Mouse (Mus musculus) frontal cortex, postnatal 14 days (tissue): ENCODE data around the gene Pxylp1.

Experiments
- DNase-seq, 2 experiments: peaks; one replicate each; pipeline ENCODE4 v3.0.0; 2022; ENCODE audit warnings: low spot score in 2 of 2

Pxylp1 gene

DNA sequence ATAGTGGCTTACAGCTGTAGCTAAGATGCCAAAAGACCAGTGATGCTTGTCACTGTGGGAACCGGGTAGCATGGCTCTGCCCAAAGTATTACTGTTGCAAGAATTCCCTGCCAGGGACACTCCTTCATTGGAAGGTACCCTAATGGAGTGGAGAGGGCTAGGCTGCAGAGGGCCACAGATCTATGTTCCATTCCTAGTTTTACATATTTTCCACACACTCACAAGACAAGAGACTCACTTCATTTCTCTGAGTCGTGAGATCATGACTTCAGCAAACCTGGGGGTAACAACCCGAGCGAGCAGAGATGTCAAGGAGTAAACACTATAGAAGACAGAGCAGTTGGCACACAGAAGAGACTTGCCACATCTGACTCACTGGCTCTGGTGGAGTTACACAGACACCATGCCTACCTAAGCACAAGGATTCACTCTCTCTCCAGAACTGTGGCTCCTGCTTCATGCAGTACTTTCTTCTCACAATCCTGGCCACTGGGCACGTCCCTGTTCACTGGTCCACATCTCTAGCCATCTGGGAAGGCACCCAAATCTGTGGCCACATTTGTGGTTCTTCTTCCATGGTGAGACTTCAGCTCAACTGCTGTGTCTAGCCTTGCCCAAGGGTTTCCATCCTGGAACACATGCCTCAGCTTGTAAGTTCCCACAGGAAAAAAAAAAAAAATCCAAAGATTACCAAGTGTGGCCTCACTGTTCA is 31.9 kb downstream of the Pxylp1 start:
- DNase-seq, result no peak

DNA sequence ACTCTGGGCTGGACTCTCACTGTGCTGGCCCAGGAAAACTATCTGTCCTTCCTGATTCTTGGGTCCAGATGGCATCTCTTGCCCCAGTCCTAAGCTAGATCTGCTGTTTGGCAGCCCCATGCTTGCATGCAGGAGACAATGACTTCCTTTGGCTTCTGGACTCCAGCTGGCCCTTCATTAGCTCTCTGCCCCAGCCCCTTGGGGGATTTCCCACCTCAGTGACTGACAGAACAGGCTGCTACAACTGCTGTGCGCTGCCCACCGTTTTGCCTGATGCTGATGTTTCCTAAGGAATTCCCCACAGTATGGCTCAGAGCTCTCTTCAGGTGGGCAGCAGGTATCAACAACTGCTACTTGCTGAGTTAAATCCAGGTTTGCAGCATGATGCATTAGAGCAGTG is 33.4 kb downstream of the Pxylp1 start:
- DNase-seq, result no peak

DNA sequence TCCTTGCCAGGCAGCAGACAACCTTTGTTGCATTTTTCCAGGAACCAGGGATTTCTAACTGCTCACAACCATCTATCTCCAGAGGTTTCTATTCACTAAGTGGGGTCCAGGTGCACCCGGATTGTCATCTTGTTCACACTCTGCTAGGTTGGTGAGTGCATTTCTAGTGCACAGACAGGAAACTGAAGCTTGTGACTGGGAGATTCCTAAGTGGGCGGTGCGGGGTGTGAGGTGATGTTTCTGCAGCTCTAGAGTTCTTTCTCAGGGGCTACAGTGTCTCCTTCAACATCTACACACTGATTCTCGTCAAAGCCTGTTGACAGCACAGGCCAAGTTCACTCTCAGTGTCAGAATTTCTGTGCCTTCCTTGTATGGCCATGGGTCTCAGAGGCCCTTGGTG is 34.6 kb downstream of the Pxylp1 start:
- no peak for DNase-seq

DNA sequence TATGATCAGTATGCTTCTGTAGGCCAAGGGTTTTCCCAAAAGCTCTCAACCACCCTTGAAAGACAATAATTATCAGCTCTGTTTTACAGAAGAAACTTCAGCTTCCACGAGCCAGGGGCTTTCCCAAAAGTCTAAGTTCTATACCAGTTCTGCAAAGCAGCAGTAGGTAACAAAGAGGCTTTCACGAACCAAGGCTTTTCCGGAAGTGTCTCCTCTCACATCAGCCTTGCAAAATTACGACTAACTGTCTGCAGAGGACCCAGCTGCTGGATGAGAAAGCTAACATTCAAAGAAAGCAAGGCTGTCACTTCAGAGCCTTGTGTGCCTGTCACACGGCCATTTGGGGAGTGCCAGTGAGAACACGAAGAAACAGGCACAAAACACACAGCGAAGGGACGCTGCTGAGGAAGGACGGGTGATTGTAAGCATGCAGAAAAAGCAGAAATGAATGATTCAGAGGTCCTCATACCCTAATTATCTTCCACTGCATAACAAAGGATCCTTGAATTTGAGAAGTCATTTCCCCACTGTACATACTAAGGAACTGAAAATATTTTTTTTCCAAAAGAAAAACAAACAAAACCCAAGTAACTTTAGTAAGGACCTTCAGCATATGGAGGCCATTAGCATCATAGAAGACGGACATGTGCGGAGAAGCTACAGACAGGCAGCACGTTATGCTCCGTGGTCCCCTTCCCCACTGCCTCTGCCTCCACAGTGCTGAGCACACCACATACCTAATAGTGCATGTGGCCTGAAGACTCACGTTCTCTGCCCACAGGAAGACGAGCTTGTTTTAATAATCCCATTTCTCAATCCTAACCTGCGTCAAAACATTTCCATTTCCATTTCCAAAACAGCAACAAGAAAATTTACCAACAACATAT is 38.9 kb downstream of the Pxylp1 start:
- no peak for DNase-seq

DNA sequence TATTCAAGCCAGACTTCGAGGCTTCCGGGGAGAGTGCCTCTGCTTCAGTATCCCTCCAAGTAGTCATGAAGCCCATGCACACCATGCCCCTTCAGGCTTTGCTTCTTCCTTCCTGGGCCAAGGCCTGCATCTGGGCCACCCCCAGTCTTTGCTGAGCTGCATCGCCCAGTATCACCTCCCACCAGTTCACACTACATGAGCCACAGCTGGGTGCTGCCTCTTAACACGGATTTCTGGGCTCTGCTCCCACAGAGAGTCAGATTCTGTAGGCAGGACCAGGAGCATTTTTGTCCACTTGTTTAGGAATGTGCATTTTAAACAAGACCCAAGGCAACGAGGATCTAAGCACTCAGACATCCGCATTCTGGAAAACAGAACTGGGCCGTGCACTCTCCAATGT is 40.8 kb downstream of the Pxylp1 start:
- DNase-seq, result peak in 1 of 2 experiments; percentile 44

DNA sequence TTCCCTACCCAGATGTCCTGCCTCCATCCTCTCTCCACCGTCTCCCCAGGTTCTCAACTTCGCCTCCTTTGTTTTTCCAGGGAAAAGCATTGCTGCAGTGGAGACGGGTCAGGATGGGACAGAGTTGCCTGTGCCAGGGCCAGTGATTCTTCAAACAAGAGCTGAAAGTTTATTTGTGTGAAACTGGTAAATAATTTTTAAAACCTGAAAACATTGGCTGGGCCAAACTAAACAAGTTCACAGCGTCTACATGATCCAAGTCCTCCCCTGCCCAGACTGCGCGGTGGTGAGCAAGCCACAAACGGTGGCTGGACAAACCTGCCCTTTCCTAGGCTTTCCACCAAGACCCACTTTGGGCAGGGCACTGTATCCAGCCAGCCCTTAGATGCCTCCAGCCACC is 41.4 kb downstream of the Pxylp1 start:
- no peak for DNase-seq

DNA sequence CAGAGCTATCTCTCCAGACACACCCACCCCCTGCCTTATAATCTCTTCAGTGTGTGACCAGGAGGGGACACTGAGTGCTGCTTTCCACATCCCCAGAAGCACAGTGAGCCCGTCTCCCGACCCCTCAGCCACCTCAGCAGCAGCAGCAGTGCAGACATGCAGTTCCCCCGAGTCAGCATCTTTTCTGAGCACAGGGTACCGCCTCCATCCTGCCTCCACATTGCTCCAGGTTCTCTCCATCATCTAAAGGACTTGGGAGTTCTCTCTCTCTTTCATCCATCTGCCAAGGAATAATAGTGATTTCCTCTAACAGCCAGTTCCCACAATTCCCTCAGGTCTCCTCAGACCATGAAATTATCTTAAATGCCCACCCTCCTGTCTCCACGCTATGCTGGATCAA is 43.5 kb downstream of the Pxylp1 start:
- no peak for DNase-seq

DNA sequence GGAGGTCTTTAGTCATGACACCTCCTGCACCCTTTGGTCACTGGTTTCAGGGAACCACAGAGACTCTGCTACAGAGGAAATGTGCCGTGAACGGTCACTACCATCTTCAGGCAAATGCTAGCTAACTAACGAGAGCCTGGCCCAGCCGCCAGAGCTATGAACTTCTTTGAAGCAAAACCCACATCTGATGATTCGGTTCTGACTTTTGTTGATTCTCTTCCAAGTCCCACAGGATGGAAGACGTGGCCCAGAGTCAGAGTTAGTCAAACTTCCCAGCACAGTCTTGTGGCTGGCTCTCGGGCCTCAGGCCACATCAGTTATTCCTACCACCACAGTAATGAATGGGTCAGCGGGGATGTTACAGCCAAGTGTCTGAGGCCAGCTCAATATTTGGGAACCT is 46.1 kb downstream of the Pxylp1 start:
- no peak for DNase-seq

DNA sequence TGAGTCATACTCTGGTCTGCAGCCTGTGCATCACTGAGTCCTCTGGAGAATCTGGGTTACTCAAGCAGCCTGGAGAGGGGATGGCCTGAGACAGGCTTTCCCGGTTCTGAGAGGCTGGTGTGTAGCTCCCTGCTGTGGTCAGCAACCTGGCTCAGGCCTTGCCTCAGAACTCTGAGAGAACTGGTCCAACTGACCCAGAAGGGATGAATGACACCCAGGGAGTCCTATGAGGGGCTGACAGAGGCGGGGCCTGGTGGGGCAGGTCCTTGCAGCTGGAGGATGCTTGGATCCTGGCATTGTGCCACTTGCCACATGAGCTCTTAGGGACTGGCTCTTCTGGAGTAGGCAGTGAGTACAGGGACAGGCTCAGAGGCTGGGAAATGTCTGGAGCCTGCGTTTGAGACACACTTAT is 47.7 kb downstream of the Pxylp1 start:
- DNase-seq, result peak in 1 of 2 experiments; percentile 54

DNA sequence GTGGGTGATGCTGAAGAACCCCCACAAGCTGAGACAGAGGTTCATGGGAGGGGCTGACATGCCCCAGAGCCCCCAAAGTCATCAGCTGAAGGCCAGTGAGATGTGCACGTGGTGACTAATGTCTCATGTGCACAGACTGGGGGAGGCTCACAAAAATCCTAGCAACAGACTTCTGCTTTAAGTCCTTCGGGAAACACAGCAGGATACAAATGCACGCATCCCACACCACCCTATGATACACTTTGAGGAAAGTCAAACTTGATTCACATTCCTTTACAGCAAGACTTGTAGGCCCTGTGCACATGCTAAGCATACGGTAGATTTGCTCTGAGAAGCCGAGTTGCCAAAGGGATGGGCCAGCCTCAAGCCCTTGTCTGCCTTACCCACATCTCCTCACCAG is 53.1 kb downstream of the Pxylp1 start:
- no peak for DNase-seq

DNA sequence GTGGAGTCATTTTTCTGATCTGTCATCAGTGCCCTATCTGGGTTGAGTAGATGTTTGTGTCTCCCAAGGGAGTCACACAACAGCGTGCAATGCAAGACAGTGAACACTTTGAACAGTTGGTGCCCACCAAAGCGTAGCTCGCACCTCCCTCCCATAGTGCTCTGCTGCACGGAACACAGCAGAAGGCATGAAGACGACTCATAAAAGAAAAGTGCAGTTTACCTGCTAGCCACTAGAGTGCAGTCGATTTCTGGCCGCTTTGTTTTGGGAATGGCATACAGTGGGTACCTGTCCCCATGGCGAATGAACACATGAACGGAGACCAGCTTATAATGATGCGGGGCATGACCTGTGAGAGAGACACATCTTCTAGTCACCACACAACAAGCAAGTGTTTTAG is 53.6 kb downstream of the Pxylp1 start:
- no peak for DNase-seq

DNA sequence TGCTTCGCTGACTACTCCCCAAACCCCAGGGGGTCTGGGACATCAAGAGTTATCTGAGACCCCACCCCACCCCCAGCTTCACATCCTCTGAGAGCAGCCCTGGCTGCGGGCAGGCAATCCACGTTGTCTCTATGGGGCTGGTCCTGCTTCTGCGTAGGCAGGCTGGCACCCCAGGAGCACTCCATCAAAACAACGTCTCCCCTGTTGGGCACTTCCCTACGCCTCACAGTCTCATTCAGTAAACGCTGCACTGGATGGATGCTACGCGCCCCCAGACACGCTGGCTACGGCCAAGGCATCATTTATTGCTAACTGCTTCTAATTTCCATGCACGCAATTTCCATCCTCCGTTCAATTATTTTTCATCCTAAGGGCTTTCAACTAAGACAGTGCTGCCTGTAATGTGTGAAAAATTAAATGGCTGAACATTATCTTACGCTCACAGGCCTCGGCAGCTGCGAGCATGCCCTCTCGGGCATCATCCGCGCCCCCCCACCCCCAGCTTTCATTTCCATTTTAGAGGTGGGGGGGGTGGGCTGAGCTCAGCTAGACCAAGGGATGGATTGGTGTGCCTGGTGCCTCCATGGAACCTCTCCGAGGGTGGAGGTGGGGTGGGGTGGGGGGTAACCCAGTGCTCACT is 54.6 kb downstream of the Pxylp1 start:
- no peak for DNase-seq

DNA sequence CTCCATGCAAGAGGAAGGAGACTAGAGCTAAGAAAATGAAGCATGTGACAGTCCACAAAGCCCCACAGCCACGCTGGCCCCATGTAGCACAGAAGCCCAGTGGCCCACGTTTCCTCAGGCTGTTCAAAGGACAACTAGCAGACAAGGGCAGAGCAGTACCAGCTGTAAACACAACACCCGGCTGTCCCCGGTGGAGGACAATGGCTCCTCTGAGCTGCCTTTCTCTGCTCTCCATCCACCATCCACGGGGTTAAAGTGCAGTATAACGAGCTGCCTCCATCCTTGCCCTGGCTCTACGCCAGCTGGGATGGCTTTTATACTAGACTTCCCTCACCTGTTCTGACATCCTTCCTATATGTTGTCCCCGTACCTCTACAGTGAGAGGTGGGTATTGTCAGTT is 55.5 kb downstream of the Pxylp1 start:
- DNase-seq, result no peak

DNA sequence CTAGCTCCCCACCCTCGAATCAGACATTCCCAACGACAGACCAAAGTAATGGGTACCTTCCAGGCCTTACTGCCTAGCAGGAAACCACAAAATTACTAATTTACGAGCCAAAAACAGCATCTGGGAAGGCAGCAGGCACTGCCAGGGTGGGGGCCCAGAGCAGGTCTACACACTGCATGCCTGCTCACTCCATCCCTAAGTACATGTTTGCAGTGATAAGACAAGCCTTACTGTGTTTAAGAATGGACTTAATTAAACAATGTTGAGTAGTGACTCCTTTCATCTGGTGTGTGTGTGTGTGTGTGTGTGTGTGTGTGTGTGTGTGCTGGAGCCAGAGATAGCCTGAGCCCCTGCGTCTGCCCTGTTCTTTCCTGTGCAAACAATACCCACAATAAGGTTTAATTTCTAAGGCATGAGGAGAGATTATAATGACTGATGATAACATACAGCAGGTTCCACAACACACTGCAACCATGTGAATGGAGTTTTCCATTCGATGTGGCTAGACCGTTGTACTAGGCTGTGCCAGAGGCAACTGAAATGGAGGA is 57.0 kb downstream of the Pxylp1 start:
- DNase-seq, result no peak

DNA sequence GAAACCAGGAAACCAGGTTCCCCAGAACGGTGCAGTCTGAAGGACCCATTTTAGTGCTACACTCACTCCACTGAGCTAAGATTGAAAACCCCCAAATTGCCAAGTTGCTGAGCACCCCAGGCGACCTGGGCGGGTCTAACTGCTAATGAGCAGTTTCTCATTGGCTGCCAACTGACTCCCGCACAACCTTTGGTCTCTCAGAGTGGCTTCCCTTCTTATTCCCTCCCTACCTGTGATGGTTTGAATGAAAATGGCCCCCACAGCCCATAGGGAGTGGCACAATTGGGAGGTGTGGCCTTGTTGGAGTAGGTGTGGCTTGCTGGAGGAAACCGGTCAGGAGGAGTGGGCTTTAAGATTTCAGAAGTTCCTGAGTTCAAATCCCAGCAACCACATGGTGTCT is 58.9 kb downstream of the Pxylp1 start:
- no peak for DNase-seq

DNA sequence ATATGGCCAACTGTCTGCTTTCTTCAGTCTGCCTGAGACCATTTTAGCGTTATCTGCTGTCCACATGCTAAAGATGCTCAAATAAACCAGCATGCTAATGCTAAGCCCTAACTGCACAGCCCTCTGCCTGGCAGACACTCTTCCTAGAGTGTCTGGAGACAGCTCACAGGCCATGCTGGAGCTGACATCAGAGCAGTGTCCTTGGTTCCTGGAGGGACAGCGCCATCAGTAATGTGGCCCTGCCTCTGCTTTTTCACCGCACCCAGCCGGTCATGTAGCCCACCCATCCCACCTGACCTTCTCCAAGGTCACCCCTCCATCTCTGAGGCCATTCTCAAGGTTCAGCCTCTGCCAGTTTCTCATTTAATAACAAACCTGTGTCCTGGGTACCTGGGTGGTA is 60.0 kb downstream of the Pxylp1 start:
- no peak for DNase-seq

DNA sequence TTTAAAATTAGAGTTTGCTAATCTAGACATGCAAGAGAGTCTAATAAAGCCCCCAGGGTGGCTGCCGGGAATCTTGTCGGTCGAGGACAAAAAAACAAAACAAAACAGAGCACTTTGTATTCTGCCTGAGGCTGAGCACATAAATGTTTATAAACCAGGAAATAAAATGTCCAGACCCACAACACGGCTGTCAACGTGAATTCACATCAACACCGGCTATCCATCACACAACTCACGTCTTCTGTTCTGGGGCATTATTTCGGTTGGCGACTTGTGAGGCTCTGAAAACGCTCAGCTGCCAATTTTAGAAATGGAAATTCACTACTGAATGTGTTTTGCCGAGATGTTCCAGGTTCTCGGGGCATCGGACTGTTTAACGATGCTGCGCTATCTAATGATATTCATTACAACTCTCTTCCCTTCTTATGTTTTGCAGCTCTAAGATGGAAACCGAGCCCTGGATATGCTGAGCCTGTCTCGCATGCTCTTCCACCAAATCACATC is 61.6 kb downstream of the Pxylp1 start:
- DNase-seq, result no peak

DNA sequence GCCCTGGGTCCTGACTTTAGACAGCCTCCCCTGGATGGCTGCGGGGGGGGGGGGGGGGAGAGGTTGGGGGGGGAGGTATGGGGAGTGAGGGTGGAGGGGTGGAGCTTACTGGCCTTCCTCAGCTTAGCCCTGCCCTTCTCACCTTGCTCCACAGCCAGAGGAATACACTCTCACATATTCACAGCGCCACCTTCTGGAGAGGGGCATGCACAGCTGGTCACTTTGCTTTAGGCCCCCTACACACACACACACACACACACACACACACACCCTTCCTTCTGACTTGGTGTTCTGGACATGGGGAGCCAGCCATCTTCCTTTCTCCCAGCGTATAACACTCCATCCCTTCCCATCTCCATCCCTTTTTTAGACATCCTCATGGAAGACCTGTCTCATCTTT is 62.8 kb downstream of the Pxylp1 start:
- DNase-seq, result no peak

DNA sequence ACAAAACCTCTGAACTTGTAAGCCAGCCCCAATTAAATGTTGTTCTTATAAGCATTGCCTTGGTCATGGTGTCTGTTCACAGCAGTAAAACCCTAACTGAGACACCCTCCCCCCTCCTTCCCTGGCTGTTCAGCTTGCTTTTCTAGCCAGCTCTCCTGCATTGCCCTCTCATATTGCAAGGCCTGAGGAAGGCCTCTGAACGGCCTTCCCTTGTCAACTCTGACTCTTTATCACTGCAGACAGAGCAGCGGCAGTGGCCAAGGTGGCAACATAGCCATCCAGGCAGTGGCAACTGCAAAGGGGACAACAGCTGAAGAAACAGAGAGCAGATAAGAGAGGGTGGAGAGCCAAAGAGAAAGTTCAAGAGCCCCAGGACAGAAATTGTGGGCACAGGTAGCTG is 64.4 kb downstream of the Pxylp1 start:
- DNase-seq, result no peak

DNA sequence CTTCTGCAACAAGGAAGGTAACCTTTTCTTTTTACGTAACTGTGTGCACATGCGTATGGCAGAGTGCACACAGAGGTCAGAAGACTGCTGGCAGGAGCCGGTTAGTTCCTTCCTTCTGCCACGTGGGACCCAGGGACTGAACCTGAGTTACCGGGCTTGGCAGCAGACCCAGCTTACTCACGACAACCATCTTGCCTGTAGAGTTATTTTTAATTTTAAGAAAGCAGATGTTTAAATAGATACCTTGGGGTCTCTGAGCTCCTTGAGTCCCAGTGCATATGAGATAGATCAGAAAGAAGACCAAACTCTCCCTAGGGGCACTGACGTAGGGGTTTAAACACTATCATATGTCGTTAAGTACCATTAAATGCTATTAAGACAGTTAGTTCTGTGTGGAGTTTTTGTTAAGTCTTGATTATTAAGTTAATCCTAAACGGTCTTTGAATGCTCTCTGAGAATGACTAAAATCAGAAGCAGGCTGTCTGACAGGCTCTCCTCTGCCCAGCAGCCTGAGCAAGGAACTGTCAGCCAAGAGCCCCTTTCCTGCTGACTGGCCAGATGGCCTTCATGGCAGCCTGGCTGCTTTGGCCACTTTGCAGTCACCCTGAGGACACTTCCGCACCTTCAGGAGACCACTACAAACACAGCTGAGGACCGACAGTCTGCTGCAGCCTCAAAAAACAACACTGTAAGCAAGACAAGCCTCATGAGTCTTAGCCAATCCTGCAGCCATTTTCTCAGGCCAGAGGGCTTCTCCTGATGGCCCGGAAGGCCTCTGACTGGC is 65.3 kb downstream of the Pxylp1 start:
- no peak for DNase-seq

DNA sequence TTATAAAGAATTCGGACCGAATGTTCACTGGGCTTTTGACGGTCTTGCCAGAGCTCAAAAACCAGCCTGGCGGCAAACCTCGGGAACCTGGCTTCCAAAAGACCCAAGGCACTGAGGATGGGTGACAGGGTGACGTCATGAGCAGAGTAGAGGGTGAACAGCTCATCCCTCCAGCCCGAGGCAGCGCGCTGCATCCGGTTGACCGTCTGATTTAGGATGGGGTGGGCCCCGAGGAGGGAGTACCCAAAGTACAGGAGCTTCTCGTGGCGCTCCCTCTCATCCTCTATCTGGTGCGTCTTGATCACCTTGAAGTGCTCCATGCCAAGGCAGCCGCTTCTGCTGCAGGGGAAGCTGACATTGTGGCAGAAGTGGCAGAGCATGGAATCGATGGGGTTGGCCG is 67.6 kb downstream of the Pxylp1 start:
- no peak for DNase-seq

DNA sequence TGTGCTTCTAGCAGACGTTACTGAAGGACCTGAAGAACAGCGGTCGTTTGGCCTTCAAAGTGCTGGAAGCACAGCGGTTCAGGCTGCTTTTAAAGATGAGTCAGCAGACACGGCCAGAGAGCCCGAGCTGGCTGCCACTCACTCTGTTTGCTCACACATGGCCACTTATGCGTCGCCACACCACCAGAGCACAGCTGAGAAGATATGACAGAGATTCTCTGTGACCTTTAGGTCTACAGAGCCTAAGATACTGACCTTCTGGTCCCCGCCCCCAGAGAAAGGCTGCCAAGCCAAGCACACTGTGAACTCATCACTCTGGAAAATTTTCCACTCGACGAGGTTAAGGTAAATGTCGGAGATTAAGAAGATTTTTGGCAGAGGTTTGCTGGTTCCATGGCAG is 68.4 kb downstream of the Pxylp1 start:
- no peak for DNase-seq
